Mouse (Mus musculus) heart, adult 2 months (tissue): ENCODE results near the gene Cop1.

Source experiments
- EP300 ChIP-seq: fragments of 200-500 bp; IDR thresholded peaks from 2 replicates; pipeline ENCODE4 v1.6.1; 2011; ENCODE audit warnings: low read depth, low read length, control low read depth; ENCODE audit not compliant: insufficient read depth
- POLR2A ChIP-seq: fragments of 200-500 bp; IDR thresholded peaks from 2 replicates; pipeline ENCODE4 v1.6.1; 2011; ENCODE audit warnings: mild to moderate bottlenecking, low read depth, low read length, control low read depth; ENCODE audit not compliant: insufficient read depth

DNA sequence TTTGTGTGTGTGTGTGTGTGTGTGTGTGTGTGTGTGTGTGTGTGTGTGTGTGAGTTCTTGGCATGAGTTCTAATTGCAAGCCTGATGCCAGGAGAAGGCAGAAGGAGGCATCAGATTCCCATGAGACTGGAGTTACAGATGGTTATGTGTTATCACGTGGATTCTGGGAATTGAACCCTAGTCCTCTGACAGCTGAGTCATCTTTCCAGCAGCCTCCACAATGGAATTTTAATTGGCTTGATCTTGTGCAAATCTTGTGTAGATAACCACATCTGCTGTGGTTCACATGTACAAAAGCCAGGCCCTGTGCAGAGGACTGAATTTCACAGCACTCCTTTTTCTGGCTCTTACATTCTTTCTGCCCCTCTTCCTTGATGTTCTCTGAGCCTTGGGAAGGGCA lies 150.1 kb downstream of the Cop1 start:
- TF ChIP-seq EP300 (no peak), POLR2A (no peak)
